Mouse (Mus musculus) CD4-positive, CD25-positive, alpha-beta regulatory T cell, adult 9 weeks (primary cell): ENCODE results near the gene Neurod4. TPM values are rescaled to one million over a fixed set of nuclear protein-coding genes. Genes with fewer than 3 reads are reported as not detected.

Experiments used
- polyA plus RNA-seq: library from polyadenylated mRNA; unstranded; fragments of 100-300 nt; shearing (Covaris generic); gene quantifications from one replicate; pipeline ENCODE4 v1.2.1, GENCODE M21; 2017

Neurod4 gene
- polyA plus RNA-seq = 0.07 TPM

GRCm38 (mm10) chr10:130280066-130280465 lies at the start of gene Neurod4:
TSS of gene Neurod4 (minus strand) at chr10:130280240.

DNA sequence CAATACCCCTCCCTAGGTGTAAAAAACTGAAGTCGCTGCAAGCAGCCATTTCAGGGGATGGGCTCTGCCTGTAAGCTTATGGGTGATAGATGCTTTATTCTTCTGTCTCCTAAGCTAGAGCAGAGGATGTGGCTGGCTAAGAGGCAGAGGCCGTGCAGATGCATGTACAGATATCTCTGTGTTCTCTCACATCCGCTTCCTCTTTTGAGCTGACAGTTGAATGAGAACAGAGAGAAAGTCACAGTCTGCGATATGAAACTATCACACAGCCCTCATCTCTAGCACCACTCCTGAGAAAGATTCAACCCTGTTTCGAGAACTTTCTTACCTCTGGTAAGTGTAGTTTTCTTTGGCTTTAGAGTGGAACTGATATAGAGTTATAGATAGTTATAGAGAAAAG lies 42.6 kb upstream of the Neurod4 start, which contains the start of gene Tespa1:
TSS of gene Tespa1 (plus strand) at position 234 of the 400 bp plus-strand sequence.

Other genes starting within 250 kb of the Neurod4 start
- gene Olfr821, start 249.9 kb downstream of the Neurod4 start, polyA plus RNA-seq = not detected
- not detected for gene Olfr822, start 209.0 kb downstream of the Neurod4 start, polyA plus RNA-seq
- not detected for gene Olfr823, start 164.9 kb downstream of the Neurod4 start, polyA plus RNA-seq
- gene Olfr824, start 150.2 kb downstream of the Neurod4 start, polyA plus RNA-seq = not detected
- not detected for gene Olfr825, start 113.5 kb downstream of the Neurod4 start, polyA plus RNA-seq
- gene Olfr826, start 96.1 kb downstream of the Neurod4 start, polyA plus RNA-seq = not detected
- not detected for gene Olfr827, start 65.8 kb downstream of the Neurod4 start, polyA plus RNA-seq
- gene Tespa1, start 42.6 kb upstream of the Neurod4 start, polyA plus RNA-seq = 277 TPM
- 1.9 TPM for gene Vmn2r84, start 114.1 kb upstream of the Neurod4 start, polyA plus RNA-seq
- gene Vmn2r85, start 149.5 kb upstream of the Neurod4 start, polyA plus RNA-seq = not detected
- not detected for gene Vmn2r86, start 175.8 kb upstream of the Neurod4 start, polyA plus RNA-seq
- gene Vmn2r87, start 217.2 kb upstream of the Neurod4 start, polyA plus RNA-seq = not detected